Mouse (Mus musculus): ENCODE measurements around the gene Smyd3.

Gene Smyd3

GRCm38 (mm10) chr1:178960015-178960559, 557.8 kb downstream of the Smyd3 start:
- in situ Hi-C loops (cut with MseI, MboI), result loop anchor here (25.0 kb wide), 1 partner anchor 423 kb away; the partner anchor contains the start of gene Kif26b (in 2 of the 2)

GRCm38 (mm10) chr1:178958641-178959040, 559.2 kb downstream of the Smyd3 start:
- in situ Hi-C loops (cut with MseI, MboI), result loop anchor here (25.0 kb wide), 1 partner anchor 421 kb away; the partner anchor contains the start of gene Kif26b (in 2 of the 2)

GRCm38 (mm10) chr1:178952910-178953309, 564.9 kb downstream of the Smyd3 start:
- in situ Hi-C loops (cut with MseI, MboI), result loop anchor here (25.0 kb wide), 1 partner anchor 416 kb away; the partner anchor contains the start of gene Kif26b (in 2 of the 2)

GRCm38 (mm10) chr1:178942251-178942963, 575.4 kb downstream of the Smyd3 start:
- in situ Hi-C loops (cut with MseI, MboI), result no loop called here

- in situ Hi-C loops (cut with MseI, MboI), result no loop called here
Measured at GRCm38 (mm10) chr1:178940353-178940752, 577.5 kb downstream of the Smyd3 start.

- in situ Hi-C loops (cut with MseI, MboI), result no loop called here
Measured at GRCm38 (mm10) chr1:178936976-178937375, 580.9 kb downstream of the Smyd3 start.

- in situ Hi-C loops (cut with MseI, MboI), result no loop called here
Measured at GRCm38 (mm10) chr1:178936457-178936856, 581.4 kb downstream of the Smyd3 start.

GRCm38 (mm10) chr1:178933953-178934637, 583.7 kb downstream of the Smyd3 start:
- in situ Hi-C loops (cut with MseI, MboI), result no loop called here

GRCm38 (mm10) chr1:178929531-178929930, 588.3 kb downstream of the Smyd3 start:
- in situ Hi-C loops (cut with MseI, MboI), result no loop called here

GRCm38 (mm10) chr1:178924492-178925183, 593.2 kb downstream of the Smyd3 start:
- in situ Hi-C loops (cut with MseI, MboI), result no loop called here

GRCm38 (mm10) chr1:178917194-178917902, 600.5 kb downstream of the Smyd3 start:
- in situ Hi-C loops (cut with MseI, MboI), result no loop called here

GRCm38 (mm10) chr1:178915056-178915455, 602.8 kb downstream of the Smyd3 start:
- in situ Hi-C loops (cut with MseI, MboI), result no loop called here

- in situ Hi-C loops (cut with MseI, MboI), result no loop called here
Measured at GRCm38 (mm10) chr1:178912936-178913716, 604.7 kb downstream of the Smyd3 start.

GRCm38 (mm10) chr1:178910951-178911350, 606.9 kb downstream of the Smyd3 start:
- in situ Hi-C loops (cut with MseI, MboI), result no loop called here
